Mouse (Mus musculus) intestine, postnatal 0 days (tissue): ENCODE measurements around the gene Mt3. TPM values are rescaled to one million over a fixed set of nuclear protein-coding genes. Genes with fewer than 3 reads are reported as not detected.

Experiments used
- ATAC-seq: fragments of 200-750 bp; cut with Nextera tagmentation; 2 replicates; pipeline ENCODE4 v1.8.0; 2017; ENCODE audit warnings: mild to moderate bottlenecking, moderate TSS enrichment, moderate library complexity
- H3K27ac ChIP-seq: fragments of 300-500 bp; sonication (generic); 2 replicates; pipeline ENCODE4 v1.5.1; 2014; ENCODE audit warnings: mild to moderate bottlenecking, low read depth, low read length, moderate library complexity
- H3K27me3 ChIP-seq: fragments of 300-500 bp; sonication (generic); replicated peaks from 2 replicates; pipeline ENCODE4 v1.6.1; 2014; ENCODE audit warnings: low read length, mixed read lengths; ENCODE audit not compliant: control insufficient read depth, insufficient read depth
- H3K36me3 ChIP-seq: fragments of 300-500 bp; sonication (generic); 2 replicates; pipeline ENCODE4 v1.6.1; 2014; ENCODE audit warnings: mild to moderate bottlenecking, moderate library complexity; ENCODE audit not compliant: control insufficient read depth, insufficient read depth
- H3K4me1 ChIP-seq: fragments of 300-500 bp; sonication (generic); replicated peaks from 2 replicates; pipeline ENCODE4 v1.6.1; 2014; ENCODE audit warnings: antibody characterized with exemption, low read length, mixed read lengths; ENCODE audit not compliant: control insufficient read depth, insufficient read depth
- H3K4me2 ChIP-seq: fragments of 300-500 bp; sonication (generic); replicated peaks from 2 replicates; pipeline ENCODE4 v1.6.1; 2014; ENCODE audit warnings: low read depth, mild to moderate bottlenecking, moderate library complexity
- H3K4me3 ChIP-seq: fragments of 300-500 bp; sonication (generic); 2 replicates; pipeline ENCODE4 v1.5.1; 2014; ENCODE audit warnings: low read depth, low read length
- H3K9ac ChIP-seq: fragments of 300-500 bp; sonication (generic); 2 replicates; pipeline ENCODE4 v1.6.1; 2014; ENCODE audit warnings: mild to moderate bottlenecking, low read depth, low read length
- H3K9me3 ChIP-seq: fragments of 300-500 bp; sonication (generic); 2 replicates; pipeline ENCODE4 v1.6.1; 2016; ENCODE audit warnings: mixed run types; ENCODE audit not compliant: control insufficient read depth
- CTCF ChIP-seq: sonication (generic); IDR thresholded peaks from 2 replicates; pipeline ENCODE4 v1.5.1; 2016; ENCODE audit warnings: low read depth, mild to moderate bottlenecking, control low read depth, antibody characterized with exemption, moderate library complexity
- WGBS: fragments of 180-500 bp; shearing (Covaris S2); extraction: QIAGEN DNeasy Blood & Tissue Kit; methylation state at CpG from one replicate; pipeline ENCODE4 v1.1.7; 2014; 5-methylcytosine and 5-hydroxymethylcytosine counted together
- polyA plus RNA-seq: library from polyadenylated mRNA; unstranded; fragments of >200 nt; fragmentation: Nextera tagmentation; extraction: Ambion mirVana; gene quantifications from 2 replicates; pipeline ENCODE4 v1.2.1, GENCODE M21; 2015

The Mt3 gene
- polyA plus RNA-seq, 1 experiment from 2014 or later, result 4.4 TPM

GRCm38 (mm10) chr8:94173848-94174403, 21.5 kb downstream of the Mt3 start:
- Histone ChIP-seq H3K9me3 (no peaks in the 10 kb centered on the region), H3K27me3 (peaks cover 2% of the 10 kb centered on the region; the same call in 1 of the 2 replicates), H3K9ac (no peak overlapping the region), H3K36me3 (no peaks in the 10 kb centered on the region), H3K27ac (peak overlapping the region; percentile 23; the same call in 1 of the 2 replicates), H3K4me2 (peak overlapping the region; percentile 76), H3K4me3 (peak overlapping the region; percentile 51; the same call in 1 of the 2 replicates), H3K4me1 (no peaks in the 10 kb centered on the region)
- TF ChIP-seq CTCF, result peak; percentile 23
- ATAC-seq, result no peak
- WGBS, result 46% methylated on average over 11 of the region's 11 CpGs

- H3K9me3 ChIP-seq, result no peaks in the 10 kb centered on the region
- no peak overlapping the region for H3K4me2 ChIP-seq
- ATAC-seq, result no peak
- TF ChIP-seq CTCF, result peak; percentile 52
- H3K27ac ChIP-seq, result no peak overlapping the region
- H3K4me3 ChIP-seq, result no peak overlapping the region
- 50% methylated on average over 7 of the region's 7 CpGs for WGBS
- H3K9ac ChIP-seq, result no peak overlapping the region
- peaks cover 2% of the 10 kb centered on the region; the same call in 1 of the 2 replicates for H3K27me3 ChIP-seq
- H3K36me3 ChIP-seq, result no peaks in the 10 kb centered on the region
- H3K4me1 ChIP-seq, result no peaks in the 10 kb centered on the region
These were observed 22.3 kb downstream of the Mt3 start for GRCm38 (mm10) chr8:94174619-94175213.

DNA sequence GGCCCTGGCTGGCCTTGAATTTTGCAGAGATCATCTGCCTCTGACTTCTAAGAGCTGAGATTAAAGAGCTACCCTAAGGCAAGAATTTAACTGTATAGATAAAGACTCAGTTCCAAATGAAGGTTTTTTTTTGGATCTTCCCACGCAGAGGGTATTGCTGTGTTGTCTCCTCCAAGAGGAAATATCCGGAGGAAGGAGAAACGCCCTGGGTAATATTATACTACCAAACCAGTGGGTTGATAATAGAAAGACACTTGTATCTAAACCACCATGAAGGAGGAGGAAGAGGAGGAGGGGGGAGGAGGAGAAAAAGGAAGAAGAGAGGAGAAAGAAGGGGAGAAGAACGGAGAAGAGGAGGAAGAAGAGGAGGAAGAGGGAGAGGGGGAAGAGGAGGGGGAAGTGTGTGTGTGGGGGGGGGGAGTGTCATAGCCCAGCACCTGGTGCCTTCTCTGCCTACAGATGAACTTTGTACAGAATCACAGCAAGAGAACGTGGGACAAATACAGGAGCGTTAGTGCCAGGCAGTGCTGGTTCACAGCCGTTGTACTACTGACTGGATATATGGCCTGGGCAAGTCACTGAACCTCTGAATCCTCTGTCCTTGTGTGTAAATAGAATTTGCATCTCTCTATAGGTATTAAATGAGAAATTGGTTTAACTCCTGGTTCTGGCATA, 25.4 kb downstream of the Mt3 start:
- no peak for TF ChIP-seq CTCF
- Histone ChIP-seq H3K27me3 (peaks cover under 1% of the 10 kb centered on the region; the same call in 1 of the 2 replicates), H3K4me3 (no peak overlapping the region), H3K4me2 (peak overlapping the region; percentile 67), H3K27ac (peak overlapping the region; percentile 87), H3K4me1 (no peaks in the 10 kb centered on the region), H3K9me3 (no peaks in the 10 kb centered on the region), H3K36me3 (no peaks in the 10 kb centered on the region), H3K9ac (no peak overlapping the region)
- 44% methylated on average over 7 of the region's 7 CpGs for WGBS
- no peak for ATAC-seq

DNA sequence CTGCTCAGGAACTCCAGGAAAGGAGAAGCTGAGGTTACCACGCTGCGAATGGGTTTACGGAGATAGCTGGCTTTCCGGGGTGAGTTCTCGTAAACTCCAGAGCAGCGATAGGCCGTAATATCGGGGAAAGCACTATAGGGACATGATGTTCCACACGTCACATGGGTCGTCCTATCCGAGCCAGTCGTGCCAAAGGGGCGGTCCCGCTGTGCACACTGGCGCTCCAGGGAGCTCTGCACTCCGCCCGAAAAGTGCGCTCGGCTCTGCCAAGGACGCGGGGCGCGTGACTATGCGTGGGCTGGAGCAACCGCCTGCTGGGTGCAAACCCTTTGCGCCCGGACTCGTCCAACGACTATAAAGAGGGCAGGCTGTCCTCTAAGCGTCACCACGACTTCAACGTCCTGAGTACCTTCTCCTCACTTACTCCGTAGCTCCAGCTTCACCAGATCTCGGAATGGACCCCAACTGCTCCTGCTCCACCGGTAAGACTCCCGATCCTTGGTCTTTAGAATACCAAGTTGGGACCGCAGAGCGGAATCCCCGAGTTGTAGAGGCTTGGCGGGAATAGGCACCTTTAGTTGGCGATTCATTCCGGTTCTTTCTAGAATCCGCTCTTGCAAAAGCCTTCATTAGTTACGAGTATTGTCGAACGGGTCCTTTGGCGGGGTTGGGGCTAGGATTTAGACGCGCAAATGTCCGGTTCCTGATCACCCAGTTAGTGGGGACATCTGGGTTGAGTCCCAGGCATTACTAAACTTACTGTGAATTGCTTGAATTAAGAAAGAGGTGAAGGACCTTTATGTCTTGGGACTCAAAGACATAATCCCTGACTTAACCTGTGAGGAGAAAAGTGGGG, 26.7 kb downstream of the Mt3 start, which contains the start of gene Mt1:
TSS of gene Mt1 (plus strand) at position 226 of the 856 bp plus-strand sequence.
- under 1% methylated on average over 50 of the region's 50 CpGs for WGBS
- peak; percentile 86 for ATAC-seq

DNA sequence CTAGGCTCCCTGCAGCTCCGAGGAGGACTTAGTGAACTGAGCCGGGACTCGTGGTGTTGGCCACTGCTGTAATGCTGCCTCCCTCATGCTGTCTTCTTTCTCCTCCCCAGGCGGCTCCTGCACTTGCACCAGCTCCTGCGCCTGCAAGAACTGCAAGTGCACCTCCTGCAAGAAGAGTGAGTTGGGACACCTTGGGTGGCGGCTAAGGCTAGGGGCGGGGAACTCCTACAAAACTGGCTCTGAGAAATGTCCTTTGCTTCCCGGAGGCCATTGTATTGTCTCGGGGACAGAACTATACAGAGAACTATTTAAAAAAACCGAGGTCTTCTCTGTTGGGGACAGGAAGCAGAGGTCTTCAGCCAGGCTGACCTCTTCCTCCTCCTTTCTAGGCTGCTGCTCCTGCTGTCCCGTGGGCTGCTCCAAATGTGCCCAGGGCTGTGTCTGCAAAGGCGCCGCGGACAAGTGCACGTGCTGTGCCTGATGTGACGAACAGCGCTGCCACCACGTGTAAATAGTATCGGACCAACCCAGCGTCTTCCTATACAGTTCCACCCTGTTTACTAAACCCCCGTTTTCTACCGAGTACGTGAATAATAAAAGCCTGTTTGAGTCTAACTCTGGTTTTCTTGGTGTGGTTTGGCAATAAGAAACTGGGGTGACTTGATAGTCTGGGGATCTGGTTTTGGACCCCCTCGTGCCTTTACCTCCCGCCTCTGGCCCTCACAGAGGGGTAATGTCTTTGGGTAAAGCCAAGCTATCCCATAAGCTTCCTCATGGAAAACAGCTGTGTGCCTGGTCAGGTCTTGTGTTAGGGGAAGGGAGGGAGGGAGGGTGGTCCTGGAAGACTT, 27.5 kb downstream of the Mt3 start:
- 4% methylated on average over 25 of the region's 25 CpGs for WGBS
- peak overlapping the region; percentile 65 for H3K4me3 ChIP-seq
- H3K9ac ChIP-seq, result peak overlapping the region; percentile 67
- no peaks in the 10 kb centered on the region for H3K9me3 ChIP-seq
- no peaks in the 10 kb centered on the region for H3K4me1 ChIP-seq
- no peak for ATAC-seq
- peak overlapping the region; percentile 87 for H3K27ac ChIP-seq
- peak overlapping the region; percentile 67 for H3K4me2 ChIP-seq
- H3K36me3 ChIP-seq, result no peaks in the 10 kb centered on the region
- no peak for TF ChIP-seq CTCF
- no peaks in the 10 kb centered on the region for H3K27me3 ChIP-seq

More for the DNA sequence above, 26.7 kb downstream of the Mt3 start, which contains the start of gene Mt1:
- Histone ChIP-seq H3K27me3 (no peaks in the 10 kb centered on the region), H3K4me2 (peak within 1 kb of the TSS; percentile 67), H3K36me3 (no peaks in the 10 kb centered on the region), H3K9ac (peak within 1 kb of the TSS; percentile 67), H3K27ac (peak within 1 kb of the TSS; percentile 87), H3K9me3 (no peaks in the 10 kb centered on the region), H3K4me3 (peak within 1 kb of the TSS; percentile 65), H3K4me1 (no peaks in the 10 kb centered on the region)
- no peak for TF ChIP-seq CTCF
